Mouse (Mus musculus): ENCODE results near the gene Sfmbt2. TPM values are rescaled to one million over a fixed set of nuclear protein-coding genes. Genes with fewer than 3 reads are reported as not detected.

The Sfmbt2 gene
- polyA plus RNA-seq (2012; fragmentation: generic; extraction: Trizol) = under 1 TPM; 0.02 to 0.33 TPM

GRCm38 (mm10) chr2:10370176-10370575 lies at the start of gene Sfmbt2:
Gene Sfmbt2 (plus strand): TSS chr2:10370510.

Other genes starting within 250 kb of the Sfmbt2 start
- 10 to 100 TPM in 1 of 2 experiments, under 1 TPM in 1; 0.11 to 13.8 TPM for gene Itih2, start 239.1 kb upstream of the Sfmbt2 start, polyA plus RNA-seq (2012; fragmentation: generic; extraction: Trizol)
- gene Itih5, start 216.9 kb upstream of the Sfmbt2 start, polyA plus RNA-seq (2012; fragmentation: generic; extraction: Trizol) = under 1 TPM; under 0.01 to 0.15 TPM